Comparison of ENCODE assay signal across 27 mouse cellular contexts in the genomic region with DNA sequence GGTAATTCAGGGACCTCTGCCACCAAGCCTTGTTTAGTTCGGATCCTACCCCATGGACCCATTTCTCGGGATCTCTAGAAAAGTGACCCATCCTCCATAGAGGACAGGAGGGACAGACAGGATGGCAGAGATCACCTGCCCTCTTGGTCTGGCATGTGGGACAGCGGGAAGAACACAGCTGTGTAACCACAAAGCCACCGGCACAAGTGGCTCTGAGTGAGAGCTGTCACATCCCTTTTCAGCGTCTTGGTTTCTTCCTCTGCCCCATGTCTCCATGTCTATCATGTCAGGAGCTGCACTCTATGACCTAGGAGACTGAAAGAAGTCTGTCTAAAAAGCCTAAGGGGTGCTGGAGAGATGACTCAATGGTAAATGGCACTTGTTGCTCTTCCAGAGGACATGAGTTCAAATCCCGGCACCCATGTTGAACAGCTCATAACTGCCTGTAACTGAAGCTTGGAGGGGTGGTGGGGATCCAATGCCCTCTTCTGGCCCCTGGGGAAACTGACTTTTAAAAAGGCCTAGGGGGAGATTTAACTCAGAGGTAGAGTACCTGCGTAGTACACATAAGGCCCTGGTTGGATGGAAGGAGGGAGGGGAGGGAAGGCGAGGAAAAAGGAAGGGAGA. TPM values are rescaled to one million over a fixed set of nuclear protein-coding genes. Genes with fewer than 3 reads are reported as not detected.
DNase-seq lines count a peak whose midpoint lies in the region; ATAC-seq and TF ChIP-seq lines count a peak whose summit lies in the region.
"Had no signal": no experiment of that assay in that cellular context is flagged by ENCODE, and none has a peak within 500 bp of the region (broad histone marks: within the 10 kb centered on the region; RNA-seq: fewer than 3 reads in every experiment).

No protein-coding gene starts in this region.

- H3K9ac ChIP-seq in liver, adult 2 months (ENCODE audit: low read depth, low read length): no peak overlapping the region
- H3K9ac ChIP-seq in liver, embryonic 11.5 days (ENCODE audit: low read depth, low read length): no peak overlapping the region
- peak overlapping the region; percentile 93; the same call in 1 of the 2 replicates for H3K9ac ChIP-seq in intestine, embryonic 16.5 days (ENCODE audit: low read depth, low read length)
- H3K9ac ChIP-seq: embryonic facial prominence, embryonic 13.5 days; forebrain, embryonic 15.5 days; heart, embryonic 13.5 days; hindbrain, embryonic 15.5 days; limb, embryonic 12.5 days; liver, embryonic 15.5 days; neural tube, embryonic 12.5 days had no signal

- no peak overlapping the region for H3K4me2 ChIP-seq in liver, embryonic 11.5 days
- peak overlapping the region; percentile 65; the same call in 1 of the 2 replicates for H3K4me2 ChIP-seq in intestine, embryonic 16.5 days (ENCODE audit: low read depth, low read length)
- H3K4me2 ChIP-seq: embryonic facial prominence, embryonic 13.5 days; forebrain, embryonic 15.5 days; heart, embryonic 13.5 days; hindbrain, embryonic 15.5 days; limb, embryonic 12.5 days; midbrain, embryonic 11.5 days; neural tube, embryonic 12.5 days had no signal

- H3K9me3 ChIP-seq in liver, embryonic 11.5 days (ENCODE audit: control insufficient read depth, low read length): no peaks in the 10 kb centered on the region
- H3K9me3 ChIP-seq in intestine, embryonic 16.5 days (ENCODE audit: control insufficient read depth, low read length): no peaks in the 10 kb centered on the region
- H3K9me3 ChIP-seq: embryonic facial prominence, embryonic 13.5 days; forebrain, embryonic 10.5 days; forebrain, embryonic 15.5 days; heart, embryonic 13.5 days; hindbrain, embryonic 10.5 days; hindbrain, embryonic 15.5 days; limb, embryonic 12.5 days; liver, embryonic 15.5 days; neural tube, embryonic 12.5 days had no signal

- intact Hi-C loops in left cerebral cortex, adult 2 months (cut with DNase I): no loop called here

- no peak overlapping the region for H3K4me3 ChIP-seq in liver, adult 2 months (ENCODE audit: insufficient read depth, low read depth, low read length)
- no peak overlapping the region for H3K4me3 ChIP-seq in liver, embryonic 11.5 days (ENCODE audit: low read depth, low read length)
- H3K4me3 ChIP-seq in intestine, embryonic 16.5 days (ENCODE audit: low read length): peak overlapping the region; percentile 85
- H3K4me3 ChIP-seq in left cerebral cortex, adult 2 months: no peak overlapping the region
- H3K4me3 ChIP-seq: embryonic facial prominence, embryonic 13.5 days; forebrain, embryonic 10.5 days; forebrain, embryonic 15.5 days; gastrocnemius, adult 2 months; heart, embryonic 13.5 days; hindbrain, embryonic 10.5 days; hindbrain, embryonic 15.5 days; limb, embryonic 12.5 days; liver, embryonic 15.5 days; neural tube, embryonic 12.5 days had no signal

- peaks cover 34% of the 10 kb centered on the region for H3K4me1 ChIP-seq in liver, adult 2 months (ENCODE audit: control insufficient read depth, insufficient read depth, low read length)
- peaks cover 32% of the 10 kb centered on the region for H3K4me1 ChIP-seq in liver, embryonic 11.5 days (replicated peaks; ENCODE audit: control insufficient read depth, insufficient read depth, low read length)
- H3K4me1 ChIP-seq in intestine, embryonic 16.5 days (ENCODE audit: control insufficient read depth, insufficient read depth, low read length): peaks cover 38% of the 10 kb centered on the region

- H3K27ac ChIP-seq in liver, adult 2 months (replicated peaks; ENCODE audit: insufficient read depth, low read depth, low read length): peak overlapping the region; percentile 54
- no peak overlapping the region for H3K27ac ChIP-seq in liver, embryonic 11.5 days (ENCODE audit: low read depth, low read length)
- no peak overlapping the region; the same call in 1 of the 2 replicates for H3K27ac ChIP-seq in intestine, embryonic 16.5 days (ENCODE audit: low read length)
- H3K27ac ChIP-seq in left cerebral cortex, adult 2 months: no peak overlapping the region
- H3K27ac ChIP-seq: embryonic facial prominence, embryonic 13.5 days; forebrain, embryonic 10.5 days; forebrain, embryonic 15.5 days; gastrocnemius, adult 2 months; heart, embryonic 13.5 days; hindbrain, embryonic 15.5 days; limb, embryonic 12.5 days; liver, embryonic 15.5 days; neural tube, embryonic 12.5 days had no signal

- no peak for ATAC-seq in liver, embryonic 11.5 days (replicated peaks; ENCODE audit: low FRiP score)
- ATAC-seq in intestine, embryonic 16.5 days: no peak
- ATAC-seq: forebrain, embryonic 15.5 days; midbrain, embryonic 16.5 days; Patski had no signal

- no peak for TF ChIP-seq POLR2A in liver, adult 2 months (IDR thresholded peaks at IDR 0.05; ENCODE audit: extremely low read depth, insufficient read depth, low read length)

- DNase-seq in cerebellum, adult 11-12 months: peak; percentile 67
- DNase-seq in cerebellum, adult 9-11 months: no peak
- DNase-seq in liver, adult 2 months (ENCODE audit: extremely low read depth, low read depth, low spot score): no peak
- no peak for DNase-seq in liver, embryonic 11.5 days (ENCODE audit: low spot score)
- no peak for DNase-seq in left cerebral cortex, adult 2 months (ENCODE audit: extremely low spot score in 1 of 2, low spot score in 2 of 2)
- no peak for DNase-seq in thymus, postnatal 36 days
- DNase-seq: gastrocnemius, adult 2 months; heart, postnatal 10 days; kidney, adult 9 months; kidney, postnatal 14 days; layer of hippocampus, adult 9-11 months; lung, postnatal 36 days; right cerebral cortex, adult 18-20 months; right cerebral cortex, postnatal 4 days had no signal

- 94% methylated on average over 8 of the region's 8 CpGs for WGBS in liver, adult 2 months
- WGBS in liver, embryonic 11.5 days: 68% methylated on average over 8 of the region's 8 CpGs
- WGBS in intestine, embryonic 16.5 days: 88% methylated on average over 8 of the region's 8 CpGs

- no peaks in the 10 kb centered on the region for H3K27me3 ChIP-seq in liver, adult 2 months (ENCODE audit: control insufficient read depth, insufficient read depth, low read length)
- no peaks in the 10 kb centered on the region; the same call in 1 of the 2 replicates for H3K27me3 ChIP-seq in liver, embryonic 11.5 days (replicated peaks; ENCODE audit: control insufficient read depth, insufficient read depth, low read length)
- H3K27me3 ChIP-seq in intestine, embryonic 16.5 days (replicated peaks; ENCODE audit: control insufficient read depth, insufficient read depth, low read length): no peaks in the 10 kb centered on the region
- H3K27me3 ChIP-seq: embryonic facial prominence, embryonic 13.5 days; forebrain, embryonic 15.5 days; heart, embryonic 13.5 days; hindbrain, embryonic 15.5 days; limb, embryonic 12.5 days; neural tube, embryonic 12.5 days; Patski had no signal

- no peaks in the 10 kb centered on the region for H3K36me3 ChIP-seq in liver, adult 2 months (ENCODE audit: control insufficient read depth, insufficient read depth, low read length)
- no peaks in the 10 kb centered on the region for H3K36me3 ChIP-seq in liver, embryonic 11.5 days (ENCODE audit: control insufficient read depth, insufficient read depth, low read length)
- H3K36me3 ChIP-seq in intestine, embryonic 16.5 days (ENCODE audit: control insufficient read depth, insufficient read depth, low read length): no peaks in the 10 kb centered on the region
- H3K36me3 ChIP-seq: forebrain, embryonic 15.5 days; hindbrain, embryonic 15.5 days; liver, embryonic 15.5 days; neural tube, embryonic 12.5 days had no signal

- H3K79me2 ChIP-seq in liver, adult 2 months (ENCODE audit: control insufficient read depth, insufficient read depth, low read length): peaks cover 4% of the 10 kb centered on the region; the same call in 1 of the 2 replicates

- TF ChIP-seq CTCF in liver, adult 2 months (IDR thresholded peaks at IDR 0.05; ENCODE audit: low read depth, low read length): no peak
- TF ChIP-seq CTCF in left cerebral cortex, adult 2 months (IDR thresholded peaks at IDR 0.05): no peak

RNA-seq across cellular contexts. Expression of gene Rps6ka1, which starts 3.4 kb away (rescaled TPM):
- total RNA-seq in liver, adult 2 months (2014; rRNA removed): 4.1 and 5.1 TPM in 2 replicates
- 8.6 and 16.9 TPM in 2 replicates for polyA plus RNA-seq in liver, adult 2 months (2012; rRNA removed)
- 66.5 and 74.7 TPM in 2 replicates for polyA plus RNA-seq in liver, embryonic 11.5 days (2014; fragmentation: Nextera tagmentation; extraction: Ambion mirVana)
- polyA plus RNA-seq in intestine, embryonic 16.5 days (2015; fragmentation: Nextera tagmentation; extraction: Ambion mirVana): 148 and 156 TPM in 2 replicates
- total RNA-seq in left cerebral cortex, adult 2 months (2021): 10 to 100 TPM; 11.8 to 12.6 TPM
